Mouse (Mus musculus): Measurements from ENCODE around the gene Gpr35.

DNA sequence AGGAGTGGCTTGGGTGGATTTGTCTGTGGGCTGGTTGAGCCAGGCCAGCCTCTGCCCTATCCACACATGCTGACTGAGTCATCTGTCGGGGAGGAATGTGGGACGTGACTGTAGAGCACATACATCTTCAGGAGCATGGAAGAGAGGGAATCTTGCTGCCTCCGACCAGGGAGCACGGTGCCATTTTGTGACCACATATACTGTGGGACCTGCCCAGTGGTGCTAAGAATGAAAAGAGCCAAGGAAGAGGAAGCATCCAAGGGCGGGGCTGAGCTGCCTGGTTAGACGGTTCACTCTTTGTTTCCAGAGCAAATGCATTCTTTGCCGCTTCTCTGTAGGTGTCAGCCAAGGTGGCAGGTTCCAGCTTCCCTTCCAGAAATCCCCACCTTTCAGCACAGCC, 28.0 kb downstream of the Gpr35 start:
- no peak for TF ChIP-seq CTCF (IDR thresholded peaks at IDR 0.05; ENCODE audit: low read depth, low read length)
- TF ChIP-seq POLR2A (IDR thresholded peaks at IDR 0.05; ENCODE audit: borderline replicate concordance, low read depth, low read length): no peak

All from bone marrow macrophage, adult 2 months (primary cell).